Mouse (Mus musculus): Measurements from ENCODE around the gene Ddx6. TPM values are rescaled to one million over a fixed set of nuclear protein-coding genes. Genes with fewer than 3 reads are reported as not detected.
"Not testable (repeated sequence)": the region's sequence is repeated elsewhere in the genome, so short reads cannot be mapped to it uniquely, and the experiment has no call there.

Ddx6 gene
- total RNA-seq, 2 experiments from 2014 or later, result 146 to 157 TPM

DNA sequence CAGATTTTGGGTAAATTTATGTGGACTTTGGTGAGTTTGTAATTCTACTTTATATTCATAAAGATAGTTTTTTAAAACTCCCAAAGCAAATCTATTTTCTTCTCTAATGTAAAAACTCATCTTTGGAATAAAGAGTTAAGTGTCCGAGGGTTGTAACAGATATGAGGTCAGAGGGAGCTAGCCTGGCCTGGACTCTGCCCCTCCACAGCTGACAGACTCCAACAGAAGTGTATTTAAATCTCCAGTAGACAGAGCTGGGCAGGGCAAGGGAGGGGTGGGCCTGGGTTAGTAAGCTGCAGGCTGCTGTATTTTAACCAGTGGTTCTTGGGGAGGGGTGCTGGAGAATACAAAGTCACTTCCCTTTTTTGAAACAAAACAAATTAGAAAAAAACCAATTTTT is 35.3 kb downstream of the Ddx6 start:
- DNase-seq (ENCODE audit: low spot score in 2 of 2), result not testable (repeated sequence)

DNA sequence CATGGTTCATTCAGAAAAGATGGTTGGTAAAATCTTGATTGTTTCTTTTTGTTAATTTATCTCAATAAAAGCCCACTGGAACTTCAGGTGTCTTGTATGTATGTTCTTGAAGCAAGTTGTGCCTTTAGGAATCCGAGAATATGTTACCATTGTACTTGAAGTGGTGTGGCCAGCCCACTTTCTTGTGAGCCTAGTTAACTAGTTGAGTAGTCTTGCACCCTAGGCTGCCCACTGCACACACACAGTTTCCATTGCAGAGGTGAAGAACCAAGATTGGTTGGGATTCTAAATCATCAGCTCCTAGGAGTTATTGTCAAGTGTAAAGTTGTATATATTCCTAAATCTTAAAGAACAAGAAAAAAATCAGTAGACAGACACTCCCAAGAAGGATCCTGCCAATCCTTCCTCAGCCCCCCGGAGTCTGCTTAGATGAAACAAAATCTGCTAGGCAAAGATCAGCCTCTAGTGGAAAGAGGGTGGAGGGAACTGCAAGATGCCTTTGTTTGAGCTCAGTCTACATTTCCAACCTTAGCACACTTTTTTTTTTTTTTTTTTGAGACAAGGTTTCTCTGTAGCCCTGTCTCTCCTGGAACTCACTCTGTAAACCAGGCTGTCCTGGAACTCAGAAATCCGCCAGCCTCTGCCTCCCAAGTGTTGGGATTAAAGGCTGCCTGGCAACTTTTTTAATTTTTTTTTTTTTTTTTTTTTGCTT is 36.1 kb downstream of the Ddx6 start:
- no peak for DNase-seq (ENCODE audit: low spot score in 2 of 2)

DNA sequence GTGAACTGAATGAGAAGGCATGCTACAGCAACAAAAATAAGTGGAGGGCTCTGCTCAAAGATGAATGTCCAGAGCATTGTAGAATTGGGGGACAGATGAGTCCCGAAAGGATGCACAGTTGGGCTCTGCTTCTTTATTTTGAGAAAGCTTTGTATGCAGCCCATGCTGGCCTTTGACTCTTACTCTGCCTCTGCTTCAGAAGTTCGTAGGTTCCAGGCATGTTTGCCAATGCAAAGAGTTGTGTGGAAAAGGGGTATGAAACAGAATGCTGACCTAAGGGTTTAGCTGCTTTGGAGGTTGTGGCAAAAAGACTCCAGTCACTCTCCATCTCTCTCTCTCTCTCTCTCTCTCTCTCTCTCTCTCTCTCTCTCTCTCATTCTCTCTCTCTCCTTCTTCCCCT is 36.9 kb downstream of the Ddx6 start:
- no peak for DNase-seq (ENCODE audit: low spot score in 2 of 2)

DNA sequence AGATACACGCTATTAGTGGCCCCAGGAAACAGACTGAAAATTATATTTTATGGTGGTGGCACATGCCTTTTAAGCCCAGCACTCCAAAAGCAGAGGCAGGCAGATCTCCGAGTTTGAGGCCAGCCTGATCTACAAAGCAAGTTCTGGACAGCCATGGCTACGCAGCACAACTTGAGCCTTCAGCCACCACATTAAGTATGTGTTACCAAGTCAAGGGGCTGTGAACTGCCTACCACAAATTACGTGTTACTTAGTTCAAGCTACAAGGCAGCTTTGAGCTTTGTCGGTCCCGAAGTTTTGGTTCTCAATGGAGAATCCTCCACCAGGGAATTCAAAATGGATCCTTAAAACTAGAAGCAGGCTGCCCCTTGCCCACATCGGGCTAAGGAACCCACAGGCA is 38.4 kb downstream of the Ddx6 start:
- DNase-seq (ENCODE audit: low spot score in 2 of 2), result no peak

DNA sequence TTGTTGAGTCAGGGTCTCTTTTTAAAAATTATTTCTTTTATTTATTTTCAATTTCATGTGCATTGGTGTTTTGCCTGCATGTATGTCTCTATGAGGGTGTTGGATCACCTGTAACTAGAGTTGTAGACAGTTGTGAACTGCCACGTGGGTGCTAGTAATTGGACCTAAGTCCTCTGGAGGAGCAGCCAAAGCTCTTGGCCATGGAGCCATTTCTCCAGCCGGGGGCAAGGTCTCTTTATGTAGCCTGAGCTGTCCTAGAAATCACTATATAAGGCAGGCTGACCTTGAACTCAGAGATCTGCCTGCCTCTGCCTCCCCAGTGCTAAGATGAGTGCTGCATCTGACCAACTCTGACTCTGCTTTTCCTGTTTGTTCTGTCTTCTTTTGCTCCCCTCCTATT is 39.5 kb downstream of the Ddx6 start:
- no peak for DNase-seq (ENCODE audit: low spot score in 2 of 2)

DNA sequence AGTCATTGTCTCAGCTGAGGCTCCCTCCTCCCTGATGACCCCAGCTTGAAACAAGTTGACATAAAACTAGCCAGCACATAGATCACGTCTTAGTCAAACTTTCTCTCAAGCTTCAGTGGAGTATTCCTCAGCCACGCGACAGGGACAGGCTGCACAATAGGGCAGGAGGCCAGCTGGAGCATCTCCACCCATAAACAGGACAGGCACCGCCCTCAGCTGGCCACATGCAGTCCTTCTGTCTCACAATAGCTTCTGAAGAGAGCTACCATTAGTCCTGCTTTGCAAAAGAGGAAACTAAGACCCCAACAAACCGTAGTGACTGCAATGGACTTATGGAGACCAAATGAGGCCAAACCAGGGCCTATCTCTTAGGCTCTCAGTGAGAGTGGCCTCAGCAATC is 40.8 kb downstream of the Ddx6 start:
- DNase-seq (ENCODE audit: low spot score in 2 of 2), result no peak

DNA sequence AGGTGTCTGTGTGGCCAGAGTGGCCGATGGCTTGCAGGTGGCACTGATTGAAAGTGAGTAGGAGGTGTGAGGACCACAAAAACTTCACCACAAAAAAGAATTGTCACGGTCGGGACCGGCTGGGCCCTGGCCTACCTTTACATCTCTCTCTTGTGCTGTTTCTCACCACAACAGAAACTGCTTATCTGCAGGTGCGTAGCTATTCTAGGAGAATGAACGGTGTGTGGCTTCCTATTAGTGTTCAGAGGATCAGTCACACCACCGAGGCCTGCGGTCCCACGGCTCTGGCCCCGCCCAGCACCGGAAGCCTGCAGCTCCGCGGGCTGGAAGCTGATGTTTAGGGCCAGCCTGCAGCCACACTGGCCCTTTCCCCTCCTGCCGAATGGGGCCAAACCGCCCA is 41.2 kb downstream of the Ddx6 start:
- no peak for DNase-seq (ENCODE audit: low spot score in 2 of 2)

DNA sequence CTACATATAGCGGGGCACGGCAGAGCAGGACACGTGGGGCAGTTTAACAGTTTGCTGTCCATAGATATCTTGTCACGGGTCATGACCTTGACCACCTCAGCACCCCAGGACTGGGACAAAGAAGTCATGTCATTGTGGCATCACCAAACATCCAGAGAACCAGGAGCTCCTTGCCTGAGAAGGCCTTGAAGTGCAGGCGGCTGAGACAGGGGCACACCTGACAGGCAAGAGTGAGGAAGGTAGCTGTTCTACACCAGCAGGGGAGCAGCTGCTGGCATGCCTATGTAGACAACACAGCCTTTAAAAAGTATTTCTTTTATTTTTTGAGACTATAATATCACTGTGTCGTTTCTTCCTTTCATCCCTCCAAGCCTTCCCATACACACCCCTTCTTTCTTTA is 41.7 kb downstream of the Ddx6 start:
- no peak for DNase-seq (ENCODE audit: low spot score in 2 of 2)

DNA sequence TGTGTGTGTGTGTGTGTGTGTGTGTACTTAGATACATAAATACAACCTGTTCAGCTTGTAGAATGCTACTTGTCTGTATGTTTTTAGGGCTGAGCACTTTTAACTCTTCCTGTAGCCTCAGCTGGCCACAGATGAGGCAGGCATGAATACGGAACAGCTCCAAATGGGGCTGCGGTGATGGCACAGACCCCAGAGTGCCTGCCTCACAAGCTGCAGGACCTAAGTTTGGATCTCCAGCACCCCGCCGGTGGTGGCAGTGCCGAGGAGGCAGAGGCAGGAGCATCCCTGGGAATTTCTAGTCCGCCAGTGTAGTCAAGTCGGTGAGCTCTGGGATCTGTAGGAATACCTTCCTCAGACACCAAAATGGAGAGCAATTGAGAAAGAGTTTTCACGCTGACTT is 42.3 kb downstream of the Ddx6 start:
- DNase-seq (ENCODE audit: low spot score in 2 of 2), result no peak

DNA sequence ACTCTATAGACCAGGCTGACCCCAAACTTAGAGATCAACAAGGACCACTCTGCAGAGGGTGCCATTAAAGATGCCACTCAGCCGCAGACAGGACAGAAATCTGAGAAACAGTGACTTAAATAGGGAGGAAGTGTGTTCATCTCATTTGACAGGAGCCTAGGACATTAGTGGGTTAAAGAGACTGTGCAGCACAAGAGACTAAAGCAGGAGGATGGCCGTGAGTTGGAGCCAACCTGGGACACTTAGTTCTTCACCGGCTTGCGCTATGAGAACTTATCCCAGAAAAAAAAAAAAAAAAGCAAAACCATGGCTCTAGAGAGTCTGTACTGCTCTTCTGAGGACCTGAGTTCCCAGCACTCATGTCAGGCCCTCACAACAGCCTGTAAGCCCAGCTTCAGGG is 43.0 kb downstream of the Ddx6 start:
- no peak for DNase-seq (ENCODE audit: low spot score in 2 of 2)

DNA sequence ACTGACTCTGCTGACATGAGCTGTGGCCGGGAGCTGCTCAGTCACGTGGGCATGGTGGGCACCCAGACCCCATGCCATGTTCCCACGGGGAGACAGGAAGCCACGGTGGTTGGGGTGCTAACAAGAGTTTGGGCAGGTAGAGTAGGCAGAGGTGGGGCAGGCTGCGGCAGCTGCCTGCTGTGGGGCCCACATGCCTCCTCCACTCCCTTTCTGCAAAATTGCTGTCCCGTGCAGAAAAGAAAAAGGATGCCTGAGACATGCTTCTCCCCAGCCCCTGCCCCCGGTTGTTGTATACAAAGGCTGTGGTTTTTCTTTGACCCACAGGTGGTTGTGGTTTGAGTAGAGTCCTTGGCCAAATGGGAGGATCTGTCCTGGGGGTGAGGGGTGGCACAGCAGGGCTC is 44.2 kb downstream of the Ddx6 start:
- DNase-seq (ENCODE audit: low spot score in 2 of 2), result no peak

DNA sequence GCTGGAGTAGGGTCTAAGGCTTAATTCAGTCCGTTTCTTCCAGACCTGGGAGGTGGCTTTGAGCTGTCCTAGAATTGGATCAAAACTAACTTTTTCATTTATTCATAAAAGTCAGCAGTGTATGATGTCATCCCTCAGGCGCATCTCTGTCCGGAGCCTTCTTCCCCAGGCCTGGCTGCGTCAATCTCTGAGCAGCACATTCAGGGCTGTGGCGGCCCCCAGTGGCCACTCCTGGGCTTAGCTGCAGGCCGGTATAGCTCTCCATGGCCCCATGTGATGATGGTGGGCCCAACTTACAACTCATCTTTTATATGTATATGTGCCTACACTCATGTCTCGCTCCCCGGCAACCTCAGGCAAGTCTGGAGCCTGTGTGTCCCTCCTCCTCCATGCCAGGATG is 47.3 kb downstream of the Ddx6 start:
- peak; percentile 44 to 57 for DNase-seq (ENCODE audit: low spot score in 2 of 2)

DNA sequence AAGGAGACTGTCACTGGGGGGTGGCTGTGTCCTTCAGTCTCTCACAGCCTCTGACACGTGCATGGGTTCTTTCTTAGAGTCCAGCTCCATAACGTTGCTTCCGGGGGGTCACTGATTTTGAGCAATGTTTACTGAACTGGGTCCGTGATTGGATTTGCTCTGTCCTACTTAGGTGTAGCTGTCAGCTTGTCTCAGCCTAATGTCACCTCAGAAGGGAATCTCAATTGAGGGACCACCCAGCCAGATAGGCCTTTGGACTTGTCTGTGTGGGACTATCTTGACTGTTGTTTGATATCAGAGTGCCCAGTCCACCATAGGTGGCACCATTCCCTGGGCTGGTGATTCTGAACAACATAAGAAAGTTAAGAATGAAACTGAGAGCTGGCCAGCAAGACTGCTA is 49.2 kb downstream of the Ddx6 start:
- DNase-seq (ENCODE audit: low spot score in 2 of 2), result no peak

DNA sequence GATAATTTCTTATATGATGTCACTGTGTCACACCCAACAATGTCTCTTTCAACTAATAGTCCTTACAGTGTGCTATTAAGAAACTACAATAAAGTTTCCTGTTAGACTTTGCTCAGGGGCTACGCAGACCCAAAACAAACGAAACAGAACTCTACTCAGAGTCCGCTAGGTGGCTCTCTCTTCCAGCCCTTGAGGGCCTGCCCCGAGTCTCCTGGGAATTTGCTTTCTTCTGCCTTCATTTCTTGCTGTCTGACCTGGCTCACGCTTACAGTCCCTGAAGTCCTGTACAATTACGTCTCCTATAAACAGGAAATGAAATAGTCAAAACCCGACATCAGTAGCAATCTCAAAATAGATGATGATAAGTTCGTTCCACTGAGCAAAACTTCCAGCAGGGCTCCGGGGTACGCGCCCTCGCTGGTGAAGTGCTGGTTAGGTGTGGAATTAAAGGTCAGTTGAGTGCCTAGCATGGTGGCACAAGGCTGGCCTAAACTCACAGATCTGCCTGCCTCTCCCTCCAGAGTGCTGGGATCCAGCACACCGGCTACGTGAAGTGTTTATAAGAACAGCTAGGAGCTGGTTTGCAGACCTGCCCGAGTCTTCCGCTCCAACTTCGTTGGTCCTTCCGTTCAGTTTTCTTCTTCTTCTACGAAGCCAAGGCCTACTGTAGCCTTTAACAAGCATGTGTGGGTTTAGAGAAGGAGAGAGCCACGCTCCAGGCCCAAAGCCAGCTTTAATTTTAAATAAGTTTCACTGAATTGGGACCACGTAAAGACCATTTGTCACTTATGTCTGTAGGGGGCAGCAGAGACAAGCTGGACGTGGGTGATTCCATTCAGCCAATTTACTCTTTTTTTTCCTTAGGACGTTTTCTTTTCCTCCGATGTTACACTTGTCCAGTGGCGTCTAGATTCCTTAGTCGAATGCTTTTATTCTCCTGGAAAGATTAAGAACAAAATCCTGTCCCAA is 50.7 kb downstream of the Ddx6 start:
- no peak for DNase-seq (ENCODE audit: low spot score in 2 of 2)

DNA sequence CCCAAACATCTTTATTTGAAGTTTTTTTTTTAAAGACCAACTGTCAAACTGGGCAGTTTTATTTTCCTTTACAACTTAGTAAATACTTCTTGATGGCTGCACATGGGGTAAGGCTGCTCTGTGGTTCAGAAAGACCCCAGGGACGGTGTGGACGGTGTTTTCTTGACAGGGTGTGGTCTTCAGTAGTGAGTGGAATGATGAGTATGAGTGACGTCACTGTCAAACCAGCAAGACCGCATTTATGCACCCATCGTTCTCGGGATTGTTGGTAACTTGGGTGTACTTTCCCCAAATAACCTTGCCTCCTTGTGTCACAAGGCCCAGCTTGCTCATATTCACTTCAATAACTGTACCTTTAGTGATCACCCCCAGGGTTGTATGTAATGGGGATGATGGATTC is 59.0 kb downstream of the Ddx6 start:
- DNase-seq (ENCODE audit: low spot score in 2 of 2), result no peak

DNA sequence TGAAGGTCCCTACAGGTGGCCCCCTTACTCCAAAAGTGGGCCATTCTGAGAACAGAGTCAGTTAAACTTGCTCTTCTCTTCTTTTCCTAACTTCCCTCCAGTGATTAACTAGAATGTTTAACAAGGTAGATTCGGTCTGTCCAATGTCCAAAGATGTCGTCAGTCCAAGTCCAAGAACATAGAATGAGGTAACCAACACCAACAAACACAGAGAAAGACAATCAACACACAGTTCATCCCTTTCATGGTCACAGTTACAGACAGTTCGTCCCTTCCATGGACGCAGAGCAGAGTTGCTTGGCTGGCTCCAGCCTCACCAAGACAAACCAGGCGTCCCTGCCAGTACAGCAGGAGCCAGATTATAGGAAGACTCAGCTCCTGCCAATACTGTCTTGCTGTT is 66.7 kb downstream of the Ddx6 start:
- no peak for DNase-seq (ENCODE audit: low spot score in 2 of 2)

DNA sequence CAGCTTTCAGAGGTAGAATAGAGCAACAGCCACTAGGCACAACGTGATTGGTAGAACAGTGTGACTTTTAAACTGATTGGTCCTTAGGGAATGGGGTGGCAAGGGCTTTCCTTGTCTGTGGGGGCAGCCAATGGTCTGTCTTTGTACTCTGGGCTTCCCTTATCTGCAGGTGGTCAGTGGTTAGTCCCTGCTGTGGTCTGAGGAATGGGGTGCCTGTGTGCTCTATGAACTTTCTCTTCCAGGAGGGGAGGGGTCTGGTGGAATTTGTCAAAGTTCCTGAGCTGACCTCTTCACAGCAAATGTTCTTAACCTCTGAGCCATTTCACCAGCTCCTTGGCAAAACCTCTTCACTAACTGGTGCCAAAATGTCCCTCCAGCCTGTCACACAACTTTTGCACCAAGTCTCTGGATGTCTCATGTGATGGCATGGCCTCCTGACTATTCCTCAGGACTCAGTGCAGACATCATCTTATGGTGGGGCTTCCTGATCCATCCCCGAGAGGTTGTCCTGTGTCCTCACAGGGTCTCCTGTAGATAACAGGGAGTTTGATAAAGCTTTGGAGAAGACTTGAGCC is 67.7 kb downstream of the Ddx6 start:
- no peak for DNase-seq (ENCODE audit: low spot score in 2 of 2)

DNA sequence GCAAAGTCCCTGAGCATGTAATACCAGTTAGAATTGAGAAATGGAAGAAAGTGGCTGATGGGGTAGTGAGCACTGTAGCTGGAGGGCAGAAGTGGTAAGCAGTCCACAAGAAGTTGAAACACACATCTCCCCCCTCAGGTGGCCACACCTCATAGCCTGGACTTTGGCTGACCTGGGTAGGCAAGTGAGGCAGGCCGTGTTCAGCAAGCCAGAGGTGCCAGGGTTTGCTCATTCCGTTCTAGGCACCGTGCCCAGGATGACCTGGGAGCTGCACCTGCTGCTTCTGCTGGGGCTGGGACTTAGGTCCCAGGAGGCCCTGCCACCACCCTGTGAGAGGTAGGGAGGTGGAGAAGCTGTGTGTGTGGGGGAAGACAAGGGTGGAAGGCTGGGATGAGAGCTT is 68.3 kb downstream of the Ddx6 start, which contains the start of gene Treh:
TSS of gene Treh (plus strand) at position 229 of the 400 bp plus-strand sequence.
- DNase-seq (ENCODE audit: low spot score in 2 of 2), result no peak

DNA sequence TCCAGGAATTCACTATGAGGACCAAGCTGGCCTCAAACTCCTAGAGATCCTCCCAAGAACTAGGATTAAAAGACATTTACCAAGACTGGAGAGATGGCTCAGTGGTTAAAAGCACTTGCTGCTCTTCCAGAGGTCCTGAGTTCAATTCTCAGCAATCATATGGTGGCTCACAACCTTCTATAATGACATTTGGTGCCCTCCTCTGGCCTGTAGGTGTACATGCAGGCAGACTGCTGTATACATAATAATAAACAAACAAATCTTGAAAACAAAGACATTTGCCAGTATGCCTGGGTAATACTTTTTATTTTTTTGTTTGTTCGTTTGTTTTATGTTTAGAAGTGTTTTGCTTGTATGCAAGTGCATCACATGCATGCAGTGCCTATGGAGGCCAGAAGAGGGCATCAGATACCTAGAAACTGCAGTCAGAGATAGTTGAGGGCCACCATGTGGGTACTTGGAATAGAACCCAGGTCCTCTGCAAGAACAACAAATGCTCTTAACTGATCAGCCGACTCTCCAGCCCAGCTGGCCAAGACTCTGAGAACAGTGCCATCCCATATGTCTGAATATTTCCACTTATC is 73.7 kb downstream of the Ddx6 start:
- DNase-seq (ENCODE audit: low spot score in 2 of 2), result no peak

DNA sequence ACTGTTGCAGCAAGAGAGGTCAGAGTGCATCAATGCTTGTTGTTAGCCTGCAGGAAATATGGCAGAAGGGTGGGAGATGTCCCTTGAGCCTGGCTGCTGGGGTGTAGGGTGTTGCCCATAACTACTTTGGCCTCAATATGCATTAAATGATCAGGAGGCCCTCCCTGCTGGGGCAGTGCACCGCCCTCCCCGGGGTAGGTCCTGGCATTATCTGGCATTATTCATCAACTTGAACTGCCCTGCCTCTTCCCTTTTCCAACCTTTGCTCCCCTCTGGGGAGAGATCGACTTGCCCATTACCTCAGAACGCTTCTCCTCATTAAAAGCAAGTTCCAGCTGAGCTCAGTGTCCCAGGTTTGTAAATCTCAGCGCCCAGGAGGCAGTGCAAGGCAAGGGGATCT is 74.9 kb downstream of the Ddx6 start:
- DNase-seq (ENCODE audit: low spot score in 2 of 2), result no peak

DNA sequence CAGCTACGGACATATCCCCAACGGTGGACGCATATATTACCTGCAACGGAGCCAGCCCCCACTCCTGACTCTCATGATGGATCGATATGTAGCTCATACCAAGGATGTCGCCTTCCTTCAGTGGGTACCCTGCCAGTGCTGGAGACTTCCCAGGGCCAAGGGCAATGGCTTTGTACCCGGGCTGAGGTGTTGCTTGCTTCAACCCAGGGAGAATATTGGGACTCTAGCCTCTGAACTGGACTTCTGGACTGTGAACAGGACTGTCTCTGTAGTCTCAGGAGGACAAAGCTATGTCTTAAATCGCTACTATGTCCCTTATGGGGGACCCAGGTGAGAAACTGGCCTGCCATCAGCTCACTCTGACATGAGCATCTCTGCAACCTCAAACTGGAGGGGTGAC is 78.4 kb downstream of the Ddx6 start:
- no peak for DNase-seq (ENCODE audit: low spot score in 2 of 2)

Data from adrenal gland, postnatal 4 days (tissue).